Mouse (Mus musculus): ENCODE measurements around the gene Numbl. TPM values are rescaled to one million over a fixed set of nuclear protein-coding genes. Genes with fewer than 3 reads are reported as not detected.

Numbl gene
- polyA plus RNA-seq (2012; rRNA removed): 83.6 and 119 TPM in 2 replicates
- 25.2 and 26.6 TPM in 2 replicates for polyA plus RNA-seq (2014; fragmentation: Nextera tagmentation; extraction: Ambion mirVana)

DNA sequence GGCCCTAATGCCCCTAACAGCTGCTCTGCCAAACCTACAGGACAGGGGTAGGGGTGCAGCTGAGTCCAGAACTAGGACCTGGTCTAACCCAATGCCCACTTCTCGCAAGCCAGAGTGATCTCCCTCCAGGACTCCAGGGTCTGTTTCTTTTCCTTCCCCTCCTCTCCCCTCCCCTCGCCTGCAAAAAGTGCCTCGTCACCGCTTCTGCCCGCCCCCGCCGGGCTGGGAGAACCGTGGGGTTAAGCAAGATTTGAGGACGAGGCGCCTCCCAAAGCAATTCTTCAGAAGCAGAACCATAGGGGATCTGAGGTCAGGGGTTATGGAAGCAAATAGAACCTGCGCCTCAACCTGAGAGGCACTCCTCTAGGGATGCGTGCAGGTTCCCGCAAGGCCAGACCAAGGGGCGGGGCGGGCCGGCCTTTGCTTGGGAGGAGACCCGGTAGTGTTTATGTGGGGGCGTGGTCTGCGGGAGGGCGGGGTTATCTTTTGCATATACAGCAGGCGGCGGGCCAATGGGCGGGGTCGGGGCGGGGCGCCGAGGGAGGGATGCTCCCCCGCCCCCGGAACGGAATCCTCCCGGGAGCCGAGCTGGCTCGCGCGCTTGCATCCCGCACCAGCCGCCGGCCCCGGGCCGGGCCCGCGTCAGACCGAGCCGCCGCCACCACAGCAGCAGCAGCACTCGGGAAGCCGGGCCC is at the start of gene Numbl:
Numbl (plus strand) TSS at position 229 of the 695 bp plus-strand sequence.
- H3K4me3 ChIP-seq (replicated peaks; ENCODE audit: low read length): peak within 1 kb of the TSS; percentile 85
- ATAC-seq (ENCODE audit: low FRiP score, low read depth) (peak; percentile 82), DNase-seq (ENCODE audit: low spot score) (peak; percentile 89)
- H3K36me3 ChIP-seq (ENCODE audit: control insufficient read depth, insufficient read depth, low read length): peaks cover 23% of the 10 kb centered on the region
- peak within 1 kb of the TSS; percentile 90 for H3K27ac ChIP-seq (replicated peaks; ENCODE audit: low read depth, low read length)
- no peak for TF ChIP-seq POLR2A (IDR thresholded peaks at IDR 0.05; ENCODE audit: borderline replicate concordance, extremely low read depth, insufficient read depth, insufficient read length)
- no peaks in the 10 kb centered on the region for H3K9me3 ChIP-seq (ENCODE audit: control insufficient read depth, low read length)
- no peaks in the 10 kb centered on the region for H3K27me3 ChIP-seq (ENCODE audit: control insufficient read depth, insufficient read depth, low read length)
- peak within 1 kb of the TSS; percentile 90 for H3K9ac ChIP-seq (ENCODE audit: low read depth, low read length, severe bottlenecking)
- WGBS: 1% methylated on average over 37 of the region's 47 CpGs
- peaks cover 20% of the 10 kb centered on the region for H3K4me1 ChIP-seq (ENCODE audit: control insufficient read depth, insufficient read depth, low read length)
- peak within 1 kb of the TSS; percentile 92 for H3K4me2 ChIP-seq (replicated peaks; ENCODE audit: low read depth, low read length, severe bottlenecking)

DNA sequence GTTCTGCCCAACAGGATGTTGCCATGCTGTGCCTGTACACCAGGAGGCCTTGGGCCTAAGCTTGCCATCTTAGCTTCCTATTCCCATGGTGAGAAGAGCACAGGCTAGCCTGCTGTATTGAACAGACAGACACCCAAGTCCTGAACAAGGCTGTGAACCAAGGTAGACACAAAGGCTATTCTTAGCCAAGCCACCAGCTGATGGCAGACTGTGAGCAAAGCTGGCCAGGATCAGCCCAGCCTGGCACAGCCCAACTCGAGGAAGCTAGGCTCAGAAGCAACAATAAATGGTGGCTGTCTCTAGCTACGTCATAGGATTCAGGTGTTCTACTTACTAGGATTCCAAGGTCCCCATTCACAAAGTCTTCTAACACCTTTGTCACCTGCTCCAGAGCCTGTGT is 45.6 kb upstream of the Numbl start:
- Histone ChIP-seq H3K27me3 (ENCODE audit: control insufficient read depth, insufficient read depth, low read length) (no peaks in the 10 kb centered on the region), H3K4me3 (replicated peaks; ENCODE audit: low read length) (no peak overlapping the region), H3K27ac (replicated peaks; ENCODE audit: low read depth, low read length) (no peak overlapping the region), H3K36me3 (ENCODE audit: control insufficient read depth, insufficient read depth, low read length) (peaks cover 91% of the 10 kb centered on the region), H3K9ac (ENCODE audit: low read depth, low read length, severe bottlenecking) (no peak overlapping the region), H3K9me3 (ENCODE audit: control insufficient read depth, low read length) (no peaks in the 10 kb centered on the region), H3K4me1 (ENCODE audit: control insufficient read depth, insufficient read depth, low read length) (no peaks in the 10 kb centered on the region), H3K4me2 (replicated peaks; ENCODE audit: low read depth, low read length, severe bottlenecking) (no peak overlapping the region)
- TF ChIP-seq POLR2A (IDR thresholded peaks at IDR 0.05; ENCODE audit: borderline replicate concordance, extremely low read depth, insufficient read depth, insufficient read length): no peak
- no peak for DNase-seq (ENCODE audit: low spot score)
- no peak for ATAC-seq (ENCODE audit: low FRiP score, low read depth)
- WGBS: 89% methylated on average over 2 of the region's 2 CpGs

DNA sequence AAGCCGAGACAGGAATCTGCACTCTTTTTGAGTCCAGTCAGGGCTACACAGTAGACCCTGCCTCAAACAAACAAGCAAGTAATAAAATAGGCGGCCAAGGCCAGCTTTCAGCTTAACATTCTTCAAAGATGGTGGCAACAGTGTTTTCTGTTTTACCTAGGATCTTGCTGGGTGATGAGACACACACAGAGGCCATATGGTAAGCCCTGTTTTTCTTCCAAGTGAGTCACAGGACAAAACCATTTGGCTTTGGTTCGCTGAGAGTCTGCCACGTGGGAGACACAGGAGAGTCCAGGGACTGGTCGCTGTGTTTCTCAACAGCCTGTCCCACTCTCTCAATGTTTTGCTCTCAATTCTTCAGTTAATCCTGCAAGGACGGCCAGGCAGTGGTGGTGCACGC is 39.6 kb upstream of the Numbl start:
- DNase-seq (ENCODE audit: low spot score) (no peak), ATAC-seq (ENCODE audit: low FRiP score, low read depth) (no peak)
- Histone ChIP-seq H3K9ac (ENCODE audit: low read depth, low read length, severe bottlenecking) (no peak overlapping the region), H3K27me3 (ENCODE audit: control insufficient read depth, insufficient read depth, low read length) (no peaks in the 10 kb centered on the region), H3K27ac (replicated peaks; ENCODE audit: low read depth, low read length) (no peak overlapping the region), H3K4me1 (ENCODE audit: control insufficient read depth, insufficient read depth, low read length) (no peaks in the 10 kb centered on the region), H3K4me3 (replicated peaks; ENCODE audit: low read length) (no peak overlapping the region), H3K9me3 (ENCODE audit: control insufficient read depth, low read length) (no peaks in the 10 kb centered on the region), H3K4me2 (replicated peaks; ENCODE audit: low read depth, low read length, severe bottlenecking) (no peak overlapping the region), H3K36me3 (ENCODE audit: control insufficient read depth, insufficient read depth, low read length) (peaks cover 56% of the 10 kb centered on the region)
- WGBS: 80% methylated on average over 7 of the region's 7 CpGs
- TF ChIP-seq POLR2A (IDR thresholded peaks at IDR 0.05; ENCODE audit: borderline replicate concordance, extremely low read depth, insufficient read depth, insufficient read length): no peak

DNA sequence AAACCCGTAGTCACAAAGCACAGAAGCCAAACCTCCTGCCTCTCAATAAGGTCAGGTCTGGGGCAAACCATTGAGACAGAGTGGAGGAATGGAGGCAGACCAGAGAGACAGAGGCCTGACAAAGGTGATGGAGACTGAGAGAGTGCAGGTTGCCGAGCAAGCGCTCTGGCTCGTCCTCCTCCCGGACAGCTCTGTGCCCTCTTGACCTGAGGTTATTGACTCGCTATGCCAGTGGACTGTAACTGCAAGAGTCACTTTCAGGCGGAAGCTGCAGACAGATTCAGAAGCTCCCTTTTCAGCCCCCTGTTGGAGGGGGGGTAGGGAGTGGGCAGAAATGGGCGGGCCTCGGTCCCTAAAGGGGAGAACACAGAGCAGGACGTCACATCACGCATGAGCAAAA is 38.3 kb upstream of the Numbl start:
- H3K9ac ChIP-seq (ENCODE audit: low read depth, low read length, severe bottlenecking): no peak overlapping the region
- H3K4me2 ChIP-seq (replicated peaks; ENCODE audit: low read depth, low read length, severe bottlenecking): no peak overlapping the region
- no peaks in the 10 kb centered on the region for H3K9me3 ChIP-seq (ENCODE audit: control insufficient read depth, low read length)
- H3K4me3 ChIP-seq (replicated peaks; ENCODE audit: low read length): no peak overlapping the region
- peaks cover 5% of the 10 kb centered on the region for H3K4me1 ChIP-seq (ENCODE audit: control insufficient read depth, insufficient read depth, low read length)
- H3K27me3 ChIP-seq (ENCODE audit: control insufficient read depth, insufficient read depth, low read length): no peaks in the 10 kb centered on the region
- H3K36me3 ChIP-seq (ENCODE audit: control insufficient read depth, insufficient read depth, low read length): peaks cover 46% of the 10 kb centered on the region
- WGBS: 78% methylated on average over 11 of the region's 11 CpGs
- ATAC-seq (ENCODE audit: low FRiP score, low read depth): no peak
- H3K27ac ChIP-seq (replicated peaks; ENCODE audit: low read depth, low read length): no peak overlapping the region
- TF ChIP-seq POLR2A (IDR thresholded peaks at IDR 0.05; ENCODE audit: borderline replicate concordance, extremely low read depth, insufficient read depth, insufficient read length): no peak
- DNase-seq (ENCODE audit: low spot score): no peak

DNA sequence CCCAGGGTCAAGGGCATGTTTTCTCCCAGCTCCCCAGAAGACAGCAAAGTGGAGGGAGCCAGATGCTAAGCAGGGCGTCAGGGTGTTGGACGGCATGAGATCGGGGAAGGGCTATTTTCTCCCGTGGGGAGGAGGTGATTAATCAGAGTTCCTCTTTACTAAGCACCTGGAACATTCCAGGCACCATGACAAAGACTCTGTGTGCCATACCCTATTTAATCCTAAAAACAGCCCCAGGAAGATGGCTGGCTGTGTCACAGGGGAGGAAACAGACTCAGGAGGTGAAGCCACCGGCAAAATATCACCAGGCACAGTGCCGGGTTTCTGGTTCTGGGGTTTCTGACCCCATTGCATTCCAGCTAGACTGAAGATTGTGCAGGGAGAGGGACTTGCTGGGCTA is 36.3 kb upstream of the Numbl start:
- no peaks in the 10 kb centered on the region for H3K9me3 ChIP-seq (ENCODE audit: control insufficient read depth, low read length)
- 73% methylated on average over 6 of the region's 6 CpGs for WGBS
- TF ChIP-seq POLR2A (IDR thresholded peaks at IDR 0.05; ENCODE audit: borderline replicate concordance, extremely low read depth, insufficient read depth, insufficient read length): no peak
- no peak for DNase-seq (ENCODE audit: low spot score)
- no peak for ATAC-seq (ENCODE audit: low FRiP score, low read depth)
- H3K36me3 ChIP-seq (ENCODE audit: control insufficient read depth, insufficient read depth, low read length): peaks cover 27% of the 10 kb centered on the region
- no peak overlapping the region for H3K4me3 ChIP-seq (replicated peaks; ENCODE audit: low read length)
- H3K9ac ChIP-seq (ENCODE audit: low read depth, low read length, severe bottlenecking): no peak overlapping the region
- no peaks in the 10 kb centered on the region for H3K27me3 ChIP-seq (ENCODE audit: control insufficient read depth, insufficient read depth, low read length)
- no peak overlapping the region for H3K4me2 ChIP-seq (replicated peaks; ENCODE audit: low read depth, low read length, severe bottlenecking)
- no peak overlapping the region for H3K27ac ChIP-seq (replicated peaks; ENCODE audit: low read depth, low read length)
- H3K4me1 ChIP-seq (ENCODE audit: control insufficient read depth, insufficient read depth, low read length): peaks cover 25% of the 10 kb centered on the region
